Mouse (Mus musculus): Measurements from ENCODE around the gene Fgfr2.

GRCm38 (mm10) chr7:132726106-132726861 is 396.9 kb downstream of the Fgfr2 start:
- TF ChIP-seq EP300 (IDR thresholded peaks at IDR 0.05; ENCODE audit: low read depth) (no peak), CTCF (IDR thresholded peaks at IDR 0.05; ENCODE audit: low read depth) (no peak)

Measured in liver, postnatal 0 days (tissue).